Mouse (Mus musculus) urinary bladder, adult 18-20 months (tissue): ENCODE results near the gene Hnrnpc.

Experiments
- DNase-seq, 2 experiments: peaks; one replicate each; pipeline ENCODE4 v3.0.0; 2022; ENCODE audit warnings: low spot score in 2 of 2, mixed read lengths in 2 of 2

Hnrnpc gene

DNA sequence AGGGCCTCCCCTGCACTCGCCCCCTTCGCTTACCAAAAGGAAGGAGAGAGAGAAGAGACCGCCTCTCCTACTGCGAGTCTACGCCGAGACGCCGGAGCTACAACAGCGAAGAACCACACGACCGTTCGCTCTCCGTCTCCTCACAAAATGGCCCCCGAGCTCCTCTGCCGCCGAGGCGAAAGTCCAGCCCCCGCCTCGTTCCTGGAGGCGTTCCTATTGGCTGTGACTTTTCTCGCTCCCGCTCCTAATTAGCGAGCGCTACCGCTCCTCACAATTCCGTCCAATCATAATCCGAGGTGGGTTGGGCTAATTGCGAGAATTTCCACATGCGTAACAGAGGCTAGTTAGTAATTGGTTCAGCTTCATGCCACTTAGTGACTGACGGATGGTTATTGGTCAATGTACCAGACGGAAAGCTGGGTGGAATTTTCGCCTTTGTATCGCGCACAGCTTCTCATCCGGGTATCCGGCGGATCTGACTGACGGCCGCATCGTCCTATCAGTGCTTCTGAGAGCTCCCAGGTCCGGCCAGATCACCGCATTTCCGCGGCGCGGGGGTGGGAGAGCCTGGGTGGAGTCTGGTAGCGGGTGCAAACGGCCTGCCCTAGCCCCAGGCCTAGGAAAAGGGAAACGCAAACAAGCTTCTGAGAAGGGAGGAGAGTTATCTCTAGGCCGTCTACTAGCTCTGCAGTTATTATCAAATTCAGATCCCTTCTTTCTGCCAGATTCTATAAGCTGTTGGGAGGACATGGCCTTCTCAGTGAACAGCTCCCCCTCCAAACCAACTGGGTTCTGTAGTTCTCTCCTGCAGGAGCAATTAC is at the start of gene Hnrnpc:
Hnrnpc (minus strand) TSS at position 173 of the 821 bp plus-strand sequence.
- peak; percentile 100 for DNase-seq

DNA sequence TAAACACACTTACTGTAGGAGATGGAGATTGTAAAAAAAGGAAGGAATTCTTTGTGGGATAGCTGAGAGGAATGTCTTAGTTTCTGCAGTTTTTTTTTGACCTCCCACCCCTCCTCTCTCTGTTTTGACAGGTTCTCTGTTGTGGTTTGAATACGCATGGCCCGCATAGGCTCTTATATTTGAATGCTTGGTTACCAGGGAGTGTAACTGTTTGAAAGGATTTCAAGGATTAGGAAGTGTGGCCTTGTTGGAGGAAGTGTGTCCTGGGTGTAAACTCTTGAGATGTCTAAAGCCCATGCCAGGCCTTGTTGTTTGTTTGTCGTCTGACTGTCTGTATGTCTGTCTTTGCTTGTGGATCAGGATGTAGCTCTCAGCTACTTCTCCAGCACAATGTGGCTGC is 48.8 kb upstream of the Hnrnpc start:
- DNase-seq = no peak

DNA sequence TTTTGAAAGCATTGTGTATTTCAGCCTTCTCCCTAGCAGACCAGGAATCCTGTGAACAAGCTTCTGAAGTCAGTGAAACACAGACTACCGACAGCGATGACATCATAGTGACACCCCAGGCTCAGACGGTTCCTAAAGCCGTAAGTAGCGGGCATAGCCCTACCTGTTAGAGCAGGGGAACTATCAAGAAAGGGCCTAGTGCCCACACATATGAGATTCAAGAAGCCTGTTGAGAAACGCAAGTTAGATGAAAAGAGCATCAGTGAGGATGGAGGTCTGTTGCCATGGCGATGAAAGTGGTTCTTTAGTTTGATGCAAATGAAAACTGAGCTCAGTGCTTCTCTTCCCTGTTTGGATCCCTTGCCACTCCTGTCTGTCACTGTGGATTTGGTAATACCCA is 48.4 kb upstream of the Hnrnpc start:
- no peak for DNase-seq

DNA sequence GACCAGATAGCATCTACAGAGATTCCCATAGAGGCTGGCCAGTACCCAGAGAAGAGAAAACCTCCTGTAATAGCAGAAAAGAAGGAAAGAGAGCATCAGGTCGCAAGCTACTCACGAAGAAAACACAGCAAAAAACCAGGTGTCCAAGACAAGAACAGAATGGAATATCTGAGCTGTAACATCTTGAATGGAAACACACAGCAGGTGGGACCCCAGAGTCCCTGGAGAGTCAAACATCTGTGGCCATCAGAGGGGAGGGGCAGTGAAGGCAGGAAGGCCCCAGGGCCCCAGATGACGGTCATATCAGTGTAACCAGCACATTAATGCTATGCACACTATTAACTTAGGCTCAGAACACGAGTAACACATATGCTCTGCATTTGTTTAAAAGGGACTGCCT is 46.1 kb upstream of the Hnrnpc start:
- no peak for DNase-seq

DNA sequence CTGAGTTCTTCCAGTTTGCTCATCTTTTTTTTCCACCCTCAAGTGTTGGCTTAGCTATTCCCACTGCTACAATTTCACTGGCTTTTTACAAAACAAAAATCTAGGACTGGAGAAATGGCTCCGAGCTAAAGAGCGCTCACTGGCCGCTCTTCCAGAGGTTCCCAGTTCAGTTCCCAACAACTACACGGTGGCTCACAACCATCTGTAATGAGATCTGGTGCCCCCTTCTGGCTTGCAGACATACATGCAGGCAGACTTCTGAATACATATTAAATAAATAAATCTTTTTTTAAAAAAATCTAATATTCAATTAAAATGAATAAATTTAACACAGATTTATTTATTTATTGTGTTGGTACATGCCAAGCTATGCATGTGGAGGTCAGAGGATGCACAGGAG is 42.7 kb upstream of the Hnrnpc start:
- no peak for DNase-seq

DNA sequence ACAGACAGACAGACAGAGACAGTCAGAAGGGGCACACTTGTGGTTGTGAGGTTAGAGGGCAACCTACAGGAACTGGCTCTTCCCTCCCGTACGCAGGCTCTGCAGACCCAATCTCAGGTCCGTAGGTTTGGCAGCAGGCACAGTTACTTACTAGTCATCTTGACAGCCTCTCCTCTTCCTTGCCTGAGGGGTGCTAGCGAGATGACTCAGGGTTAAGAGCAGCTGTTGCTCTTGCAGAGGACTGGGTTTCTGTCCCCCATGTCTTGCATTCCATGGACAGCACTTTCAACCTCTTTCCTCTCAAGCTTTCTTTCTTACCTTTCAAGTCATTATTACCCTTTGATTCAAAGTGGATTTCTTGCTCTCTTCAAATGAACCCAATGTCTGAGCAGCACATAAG is 40.3 kb upstream of the Hnrnpc start:
- no peak for DNase-seq

DNA sequence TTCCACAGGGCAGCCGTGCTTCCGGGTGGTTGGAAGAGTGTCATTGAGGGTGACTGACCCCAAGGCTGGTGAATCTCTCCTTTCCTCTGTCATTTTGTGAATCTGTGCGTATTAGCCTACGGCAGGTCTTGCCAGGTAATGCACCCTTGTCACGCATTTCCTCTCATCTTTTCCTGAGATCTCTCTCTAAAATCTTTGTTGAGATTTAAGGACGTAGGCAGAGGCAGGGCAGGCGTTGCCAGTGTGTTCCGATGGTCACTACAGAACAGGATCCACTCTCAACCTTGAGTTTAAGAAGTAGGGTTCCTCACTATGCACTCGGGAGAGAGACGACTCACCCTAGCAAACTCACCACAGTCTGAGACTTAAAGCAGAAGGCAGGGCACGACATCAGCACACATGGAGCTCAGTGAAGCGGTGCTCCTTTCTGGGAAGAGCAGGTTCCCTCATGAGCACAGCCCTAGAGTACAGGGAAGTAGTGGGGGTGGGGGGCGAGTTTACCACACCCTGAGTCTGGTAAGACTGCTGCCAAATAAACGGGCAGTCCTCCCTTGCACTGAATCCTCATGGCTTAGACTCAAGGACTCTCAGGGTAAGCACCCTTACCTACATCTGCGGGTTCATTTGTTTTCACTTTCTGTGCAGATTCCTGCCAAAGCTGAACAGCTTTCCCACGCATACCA is 37.8 kb upstream of the Hnrnpc start:
- no peak for DNase-seq

DNA sequence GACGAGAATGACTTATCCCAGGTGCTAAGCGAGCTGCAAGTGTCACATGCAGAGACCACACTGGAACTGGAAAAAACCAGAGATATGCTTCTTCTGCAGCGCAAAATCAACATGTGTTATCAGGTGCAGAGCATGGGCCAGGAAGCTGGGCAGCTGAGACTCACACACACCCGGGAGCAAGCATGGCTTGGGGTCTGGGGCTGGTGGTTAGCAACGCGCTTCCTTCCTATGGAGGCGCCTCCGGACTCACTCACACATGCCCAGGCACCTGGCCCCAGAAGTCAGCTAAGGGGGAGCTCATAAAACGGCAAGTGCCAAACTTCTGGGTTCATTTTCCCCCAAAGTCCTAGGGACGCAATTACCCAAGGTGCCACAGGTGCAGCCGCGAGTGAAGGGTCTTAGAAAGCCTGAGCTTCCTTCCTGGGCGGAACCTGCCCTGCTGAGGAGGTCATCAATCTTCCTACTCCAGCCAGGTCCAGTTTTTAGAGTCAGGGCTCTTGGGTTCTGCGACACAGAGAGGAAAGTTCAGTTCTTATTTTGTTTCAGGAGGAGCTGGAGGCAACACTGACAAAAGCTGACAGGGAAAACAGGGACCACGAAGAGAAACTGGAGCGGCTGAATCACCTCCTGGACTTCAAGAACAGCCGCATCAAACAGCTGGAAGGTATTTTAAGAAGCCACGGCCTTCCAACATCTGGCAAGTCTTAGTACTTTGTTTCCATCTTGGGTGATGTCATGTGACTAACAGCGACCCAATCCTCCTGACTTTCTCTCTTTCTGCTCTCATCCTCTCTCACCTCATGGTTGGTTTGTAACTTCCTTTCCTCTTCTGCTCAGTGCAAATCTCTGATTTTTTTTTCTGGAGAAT is 37.0 kb upstream of the Hnrnpc start:
- DNase-seq = no peak

DNA sequence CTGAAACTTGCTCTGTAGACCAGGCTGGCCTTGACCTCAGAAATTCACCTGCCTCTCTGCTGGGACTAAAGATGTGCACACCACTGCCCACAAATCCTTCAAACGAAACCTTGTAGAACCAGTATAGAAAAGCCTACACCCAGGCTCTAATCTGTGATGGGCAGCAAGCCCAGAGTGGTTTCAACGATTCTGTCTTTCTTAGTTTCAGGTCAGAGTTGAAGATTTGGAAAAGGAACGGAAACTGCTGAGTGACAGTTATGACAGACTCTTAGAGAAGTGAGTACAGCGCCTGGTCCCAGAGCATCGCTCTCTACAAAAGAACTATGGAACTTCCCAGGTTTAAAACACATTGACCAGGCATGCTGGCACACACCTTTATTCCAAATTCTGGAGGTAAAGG is 29.8 kb upstream of the Hnrnpc start:
- DNase-seq = no peak

DNA sequence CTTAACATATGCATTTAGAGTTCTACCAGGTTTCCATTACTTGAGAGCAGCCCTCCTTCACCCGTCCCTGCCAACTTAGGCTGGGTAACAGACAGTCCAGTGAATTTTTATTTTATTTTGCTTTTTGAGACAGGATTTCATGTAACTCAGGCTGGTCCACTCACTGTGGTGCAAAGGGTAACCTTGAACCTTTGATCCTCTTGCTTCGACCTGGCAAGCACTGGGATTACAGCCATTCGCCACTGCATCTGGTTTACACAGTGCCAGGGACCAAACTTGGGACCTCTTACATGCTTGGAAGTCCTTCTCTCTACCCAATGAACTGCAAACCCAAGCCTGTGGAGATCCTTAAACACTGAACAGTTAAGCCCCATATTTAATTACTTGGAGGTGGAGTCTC is 20.8 kb upstream of the Hnrnpc start:
- no peak for DNase-seq

DNA sequence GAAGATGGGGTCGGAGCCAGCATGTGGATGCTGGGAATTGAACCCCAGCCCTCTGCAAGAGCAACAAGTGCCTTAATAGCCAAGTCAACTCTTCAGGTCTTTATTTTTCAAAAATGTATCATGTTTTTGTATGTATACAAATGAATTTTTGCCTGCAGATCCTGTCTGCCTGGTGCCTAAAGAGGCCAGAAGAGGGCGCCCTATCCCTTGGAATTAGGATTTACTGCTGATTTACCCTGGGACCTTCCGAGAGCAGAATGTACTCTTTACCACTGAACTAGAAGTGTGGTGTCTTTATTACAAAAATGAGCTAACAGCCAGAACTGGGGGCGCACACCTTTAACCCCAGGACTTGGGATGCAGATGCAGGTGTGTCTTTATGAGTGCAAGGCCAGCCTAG is 20.1 kb upstream of the Hnrnpc start:
- peak; percentile 38 to 46 for DNase-seq

DNA sequence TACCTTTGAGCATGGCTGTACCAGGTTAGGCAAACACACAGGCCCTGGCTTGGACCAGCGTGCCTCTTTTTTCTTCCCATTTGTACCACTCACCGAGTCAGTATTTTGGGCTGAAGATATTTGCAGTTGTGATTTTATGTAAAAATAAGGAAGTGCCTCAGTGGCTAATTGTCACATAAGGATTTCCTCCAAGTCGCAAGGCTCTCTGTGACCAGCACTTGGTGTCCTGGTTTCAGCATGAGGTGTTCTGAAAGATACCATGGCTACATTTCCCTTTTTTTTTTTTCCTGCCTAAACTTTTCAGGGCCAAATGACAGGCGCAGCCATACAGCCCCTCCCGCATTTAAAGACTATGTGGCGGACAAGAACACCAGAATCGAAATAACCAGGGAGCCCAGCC is 16.3 kb upstream of the Hnrnpc start:
- no peak for DNase-seq

DNA sequence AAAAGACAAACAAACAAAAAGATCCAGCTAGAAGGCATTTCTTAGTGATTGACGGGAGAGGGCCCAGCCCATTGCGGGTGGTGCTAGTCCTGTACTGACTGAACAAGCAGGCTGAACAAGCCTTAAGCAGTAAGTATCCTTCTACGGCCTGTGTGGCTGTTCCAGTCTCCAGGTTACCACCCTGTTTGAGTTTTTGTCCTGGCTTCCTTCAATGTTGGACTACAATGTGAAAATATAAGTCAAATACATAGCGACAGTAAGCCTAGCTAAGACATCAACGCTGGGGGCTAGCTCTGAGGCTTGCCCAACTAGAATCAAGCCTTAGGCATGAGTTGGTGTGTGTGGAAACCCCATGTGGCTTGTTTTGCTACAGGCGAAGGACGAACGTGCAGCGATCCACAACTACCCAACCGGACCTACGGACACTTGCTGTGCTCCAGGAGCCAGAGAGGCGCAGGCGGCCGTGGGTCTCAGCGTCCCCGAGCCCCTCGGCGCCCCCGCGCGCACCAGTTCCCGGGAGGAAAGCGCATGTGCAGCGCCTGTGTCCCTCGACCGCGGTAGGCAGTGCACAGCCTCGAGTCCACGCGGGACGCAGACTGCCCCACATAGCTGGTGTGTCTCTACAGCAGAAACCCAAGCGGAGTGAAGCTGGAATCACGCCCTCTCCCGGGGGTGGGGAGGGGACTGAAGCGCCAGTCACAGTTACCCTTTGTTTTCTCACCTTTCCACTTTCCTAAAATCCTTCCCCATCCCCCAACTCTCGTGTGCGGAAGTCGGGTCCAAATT is 15.2 kb upstream of the Hnrnpc start:
- peak; percentile 33 to 55 for DNase-seq

DNA sequence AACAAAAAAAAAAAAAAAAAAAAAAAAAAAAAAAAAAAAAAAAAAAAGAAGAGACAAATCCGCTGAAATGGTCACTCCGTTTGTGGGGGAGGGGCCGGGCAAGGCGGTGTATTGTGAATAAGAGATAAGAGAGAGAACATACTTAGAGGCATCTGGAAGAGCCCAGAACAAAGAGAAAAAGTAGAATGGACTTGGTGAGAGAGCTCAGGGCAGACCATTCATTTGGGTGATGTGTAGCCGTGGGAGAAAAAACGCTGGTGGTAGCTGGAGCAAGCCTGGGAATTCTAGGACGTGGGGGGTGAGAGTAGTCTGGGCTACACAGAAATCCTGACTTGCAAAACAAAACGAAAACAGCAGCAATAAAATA is 14.6 kb upstream of the Hnrnpc start:
- no peak for DNase-seq

DNA sequence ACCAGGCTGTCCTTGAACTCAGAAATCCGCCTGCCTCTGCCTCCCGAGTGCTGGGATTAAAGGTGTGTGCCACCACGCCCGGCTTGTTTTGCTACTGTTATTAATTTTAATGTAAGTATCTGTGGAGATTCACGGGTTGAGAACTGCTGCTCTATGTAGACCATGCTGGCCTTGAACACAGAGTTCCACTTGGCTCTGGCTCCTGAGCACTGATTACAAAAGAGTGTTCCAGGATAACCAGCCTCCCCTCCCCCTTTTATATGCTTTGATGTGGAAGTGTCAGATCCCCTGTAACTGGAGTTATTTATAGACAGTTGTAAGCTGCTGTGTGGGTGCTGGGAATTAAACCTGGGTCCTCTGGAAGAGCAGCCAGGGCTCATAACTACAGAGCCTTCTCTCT is 13.4 kb upstream of the Hnrnpc start:
- no peak for DNase-seq

DNA sequence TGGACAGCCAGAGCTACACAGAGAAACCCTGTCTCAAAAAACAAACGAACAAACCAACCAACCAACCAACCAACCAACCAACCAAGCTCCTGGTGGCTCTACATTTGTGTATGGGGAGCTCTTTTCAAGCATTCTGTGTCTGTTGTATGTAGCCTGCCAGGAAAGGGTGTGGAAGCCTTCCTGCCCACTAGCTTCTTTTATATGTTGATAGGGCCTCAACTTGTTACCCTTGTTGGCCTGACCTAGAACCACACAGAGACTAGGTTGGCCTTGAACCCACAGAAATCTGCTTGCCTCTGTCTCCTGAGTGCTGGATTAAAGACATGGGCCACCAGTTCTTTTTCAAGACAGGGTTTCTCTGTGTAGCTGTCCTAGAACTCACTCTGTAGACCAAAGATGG is 10.3 kb upstream of the Hnrnpc start:
- DNase-seq = no peak

DNA sequence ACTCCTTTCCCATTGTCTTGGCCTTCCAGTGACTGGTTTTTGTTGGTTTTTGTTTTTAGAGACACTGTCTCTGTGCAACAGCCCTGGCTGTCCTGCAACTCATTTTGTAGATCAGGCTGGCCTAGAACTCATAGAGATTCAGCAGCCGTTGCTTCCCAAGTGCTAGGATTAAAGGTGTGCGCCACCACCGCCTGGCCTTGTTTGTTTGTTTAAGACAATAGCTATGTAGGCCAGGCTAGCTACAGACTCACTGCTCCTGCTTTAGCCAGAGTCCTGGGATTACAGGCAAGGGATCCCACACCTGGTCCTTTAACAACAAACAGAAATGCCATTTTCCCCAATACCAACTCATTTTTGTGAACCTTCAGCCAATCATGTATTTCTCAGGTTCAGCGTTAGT is 6.5 kb upstream of the Hnrnpc start, which contains the start of gene Rpgrip1:
Rpgrip1 (plus strand) TSS at position 359 of the 400 bp plus-strand sequence.
- no peak for DNase-seq

DNA sequence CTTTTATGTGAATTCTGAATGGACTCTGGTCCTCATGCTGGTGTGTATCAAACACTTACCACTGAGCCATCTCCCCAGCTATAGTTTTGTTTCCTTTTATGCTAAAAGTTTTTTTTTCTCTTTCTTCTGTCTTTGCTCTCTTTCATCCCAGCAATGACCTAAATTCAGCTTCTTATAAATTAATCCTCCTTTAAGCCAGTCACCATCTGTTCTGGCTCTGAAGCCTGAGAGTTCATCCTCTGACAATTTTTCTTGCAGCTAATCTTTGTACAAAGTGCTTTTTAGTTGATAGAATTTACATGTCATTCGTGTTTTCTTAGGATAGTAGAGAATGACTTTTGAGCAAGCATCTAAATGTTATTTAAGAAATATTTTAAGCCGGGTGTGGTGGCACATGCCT is 4.2 kb upstream of the Hnrnpc start:
- no peak for DNase-seq

DNA sequence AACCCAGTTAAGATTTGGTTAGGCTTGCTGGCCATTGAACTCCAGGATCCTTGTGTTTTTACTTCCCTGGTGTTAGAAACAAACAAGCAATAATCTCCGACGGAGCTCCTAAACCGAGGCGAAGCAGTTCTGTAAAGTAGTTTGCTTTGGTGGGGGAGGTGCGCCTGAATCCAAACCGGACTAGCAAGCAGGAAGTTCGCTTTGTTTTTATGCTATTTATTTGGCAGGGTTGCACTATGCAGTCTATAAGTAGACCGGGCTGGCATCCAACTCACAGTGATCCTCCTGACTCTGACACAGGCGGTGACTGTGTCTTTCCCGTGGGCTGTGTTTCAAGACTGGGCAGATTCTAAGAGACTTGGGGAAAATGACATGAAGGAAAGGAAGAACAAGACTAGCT is 2.9 kb upstream of the Hnrnpc start:
- DNase-seq = peak; percentile 50 to 68

DNA sequence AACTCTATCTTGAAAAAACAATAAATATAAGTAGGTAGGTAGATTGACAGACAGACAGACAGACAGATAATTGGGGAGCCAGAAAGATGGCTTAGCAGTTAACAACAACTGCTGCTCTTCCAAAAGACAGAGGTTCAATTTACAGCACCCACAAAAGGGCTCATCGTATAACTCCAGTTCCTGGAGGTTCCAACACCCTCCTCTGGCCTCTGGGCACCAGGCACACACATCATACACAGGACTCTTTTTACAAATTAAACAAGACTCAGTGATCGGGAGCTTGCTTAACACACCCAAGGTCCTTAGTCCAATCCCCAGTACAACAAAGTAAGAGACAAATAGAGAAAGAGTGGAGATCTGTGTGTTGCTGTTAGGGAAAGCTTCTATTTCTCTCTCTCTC is 1.5 kb upstream of the Hnrnpc start:
- DNase-seq = no peak

DNA sequence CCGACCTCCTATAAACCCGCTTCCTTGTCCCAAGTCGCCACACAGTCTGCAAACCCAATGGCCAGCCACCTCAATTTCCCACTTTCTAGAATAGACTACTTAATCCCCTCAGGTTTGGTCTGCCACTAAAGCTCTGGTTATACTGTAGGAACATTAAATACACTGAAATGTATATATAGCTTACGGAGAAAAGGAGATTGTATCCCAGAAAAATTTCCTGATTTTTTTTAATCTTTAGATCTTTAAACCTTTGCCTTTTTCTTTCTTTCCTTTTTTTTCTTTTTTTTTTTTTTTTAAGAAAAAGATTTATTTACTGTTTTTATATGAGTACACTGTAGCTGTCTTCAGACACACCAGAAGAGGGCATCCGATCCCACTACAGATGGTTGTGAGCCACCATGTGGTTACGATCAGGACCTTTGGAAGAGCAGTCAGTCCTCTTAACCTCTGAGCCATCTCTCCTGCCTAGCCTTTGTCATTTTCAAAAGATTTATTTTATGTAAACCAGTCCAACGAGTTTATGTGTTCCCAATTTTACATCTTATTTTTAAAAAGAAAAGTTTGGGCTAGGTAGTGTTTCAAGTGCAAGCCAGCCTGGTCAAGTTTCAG is 953 bp upstream of the Hnrnpc start:
- DNase-seq = no peak
